Mouse (Mus musculus) limb, embryonic 10.5 days (tissue): ENCODE measurements at regions not wholly inside any gene's neighbourhood (a gene's known extent, or its start where the extent isn't known, plus 50 kb on each side); places are given as distances from the start of the nearest gene placed in this dataset.

Source experiments
- DNase-seq: peaks from one replicate; pipeline ENCODE4 v3.0.0-alpha.2; 2017; ENCODE audit warnings: low spot score
- H3K27ac ChIP-seq: fragments of 300-500 bp; sonication (generic); 2 replicates; pipeline ENCODE4 v1.5.1; 2016; ENCODE audit warnings: mild to moderate bottlenecking
- H3K27me3 ChIP-seq: fragments of 300-500 bp; sonication (generic); 2 replicates; pipeline ENCODE4 v1.6.1; 2016; ENCODE audit warnings: low read depth, mild to moderate bottlenecking; ENCODE audit not compliant: poor library complexity, severe bottlenecking
- H3K36me3 ChIP-seq: fragments of 300-500 bp; sonication (generic); 2 replicates; pipeline ENCODE4 v1.6.1; 2016; ENCODE audit warnings: mild to moderate bottlenecking, moderate library complexity
- H3K4me1 ChIP-seq: fragments of 300-500 bp; sonication (generic); 2 replicates; pipeline ENCODE4 v1.6.1; 2016
- H3K4me3 ChIP-seq: fragments of 300-500 bp; sonication (generic); 2 replicates; pipeline ENCODE4 v1.5.1; 2016; ENCODE audit warnings: mild to moderate bottlenecking, moderate library complexity
- H3K9me3 ChIP-seq: fragments of 300-500 bp; sonication (generic); replicated peaks from 2 replicates; pipeline ENCODE4 v1.6.1; 2016; ENCODE audit warnings: mild to moderate bottlenecking
- WGBS: fragments of 180-500 bp; shearing (Covaris S2); methylation state at CpG from one replicate; pipeline ENCODE4 v1.1.7; 2016; 5-methylcytosine and 5-hydroxymethylcytosine counted together

- H3K4me3 ChIP-seq, result no peak overlapping the region
- no peaks in the 10 kb centered on the region for H3K4me1 ChIP-seq
- no peaks in the 10 kb centered on the region for H3K9me3 ChIP-seq
- no peaks in the 10 kb centered on the region for H3K36me3 ChIP-seq
- no peak overlapping the region for H3K27ac ChIP-seq
- H3K27me3 ChIP-seq, result no peaks in the 10 kb centered on the region
- DNase-seq, result no peak
These were observed 56.6 kb upstream of the Tmem92 start for GRCm38 (mm10) chr11:94839133-94839532.

- no peak overlapping the region for H3K4me3 ChIP-seq
- no peak overlapping the region for H3K27ac ChIP-seq
- no peaks in the 10 kb centered on the region for H3K4me1 ChIP-seq
- H3K27me3 ChIP-seq, result no peaks in the 10 kb centered on the region
- 68% methylated on average over 3 of the region's 3 CpGs for WGBS
- H3K9me3 ChIP-seq, result no peaks in the 10 kb centered on the region
- H3K36me3 ChIP-seq, result no peaks in the 10 kb centered on the region
- DNase-seq, result no peak
These were observed 55.6 kb upstream of the Tmem92 start for GRCm38 (mm10) chr11:94838140-94838539.

- Histone ChIP-seq H3K27me3 (no peaks in the 10 kb centered on the region), H3K36me3 (no peaks in the 10 kb centered on the region), H3K4me1 (no peaks in the 10 kb centered on the region), H3K27ac (no peak overlapping the region), H3K4me3 (no peak overlapping the region), H3K9me3 (no peaks in the 10 kb centered on the region)
- DNase-seq, result no peak
These were observed 53.8 kb upstream of the Tmem92 start for GRCm38 (mm10) chr11:94836347-94836746.

- no peaks in the 10 kb centered on the region for H3K36me3 ChIP-seq
- DNase-seq, result peak; percentile 90
- 30% methylated on average over 13 of the region's 13 CpGs for WGBS
- no peaks in the 10 kb centered on the region for H3K4me1 ChIP-seq
- no peak overlapping the region for H3K4me3 ChIP-seq
- H3K27ac ChIP-seq, result no peak overlapping the region
- H3K9me3 ChIP-seq, result no peaks in the 10 kb centered on the region
- no peaks in the 10 kb centered on the region for H3K27me3 ChIP-seq
These were observed 49.9 kb upstream of the Tmem92 start for GRCm38 (mm10) chr11:94832246-94832985.
